Mouse (Mus musculus) left cerebral cortex, postnatal 4 days (tissue): ENCODE results near the gene Tmx2. TPM values are rescaled to one million over a fixed set of nuclear protein-coding genes. Genes with fewer than 3 reads are reported as not detected.
"Not testable (repeated sequence)": the region's sequence is repeated elsewhere in the genome, so short reads cannot be mapped to it uniquely, and the experiment has no call there.

Source experiments
- DNase-seq: peaks from one replicate; pipeline ENCODE4 v3.0.0-alpha.2; 2022
- intact Hi-C: fragments of 180-260 bp; cut with DNase I; formaldehyde crosslinking; loops from one replicate; pipeline ENCODE4 v1.15.1; 2025
- total RNA-seq, 2 experiments: library from RNA; stranded (reverse); gene quantifications; 2 replicates each; pipeline ENCODE4 v1.2.3; 2021

Gene Tmx2
- 100 to 1,000 TPM; 108 to 124 TPM for total RNA-seq

- intact Hi-C loops = no loop called here
- no peak for DNase-seq
Observed at GRCm38 (mm10) chr2:84679016-84679415, at the start of gene Tmx2. Tmx2 (minus strand) TSS chr2:84679140.

GRCm38 (mm10) chr2:84728191-84728590 lies 49.3 kb upstream of the Tmx2 start:
- intact Hi-C loops = loop anchor here (5.0 kb wide), 1 partner anchor 69 kb away; the partner anchor contains the start of gene Ube2l6

GRCm38 (mm10) chr2:84727172-84727858 lies 48.4 kb upstream of the Tmx2 start, which contains the start of gene Clp1:
Clp1 (minus strand) TSS chr2:84727350.
- peak; percentile 96 for DNase-seq

More at GRCm38 (mm10) chr2:84728191-84728590, 49.3 kb upstream of the Tmx2 start:
- not testable (repeated sequence) for DNase-seq

GRCm38 (mm10) chr2:84726716-84727115 lies 47.8 kb upstream of the Tmx2 start:
- no peak for DNase-seq
- intact Hi-C loops = loop anchor here (5.0 kb wide), 1 partner anchor 71 kb away; the partner anchor contains the start of gene Ube2l6

More at GRCm38 (mm10) chr2:84727172-84727858, 48.4 kb upstream of the Tmx2 start, which contains the start of gene Clp1:
- intact Hi-C loops = loop anchor here (5.0 kb wide), 1 partner anchor 70 kb away; the partner anchor contains the start of gene Ube2l6

GRCm38 (mm10) chr2:84725770-84726169 lies 46.8 kb upstream of the Tmx2 start:
- DNase-seq = no peak
- intact Hi-C loops = loop anchor here (5.0 kb wide), 1 partner anchor 72 kb away; the partner anchor contains the start of gene Ube2l6

- intact Hi-C loops = no loop called here
- no peak for DNase-seq
Observed at GRCm38 (mm10) chr2:84723856-84724255, 44.9 kb upstream of the Tmx2 start.

- DNase-seq = no peak
- intact Hi-C loops = no loop called here
Observed at GRCm38 (mm10) chr2:84721182-84721581, 42.2 kb upstream of the Tmx2 start.

- intact Hi-C loops = no loop called here
- DNase-seq = no peak
Observed at GRCm38 (mm10) chr2:84720718-84721117, 41.8 kb upstream of the Tmx2 start.

- intact Hi-C loops = no loop called here
- DNase-seq = no peak
Observed at GRCm38 (mm10) chr2:84717357-84717756, 38.4 kb upstream of the Tmx2 start.

- intact Hi-C loops = no loop called here
- DNase-seq = no peak
Observed at GRCm38 (mm10) chr2:84716423-84717355, 37.7 kb upstream of the Tmx2 start.

GRCm38 (mm10) chr2:84715562-84716361 lies 36.8 kb upstream of the Tmx2 start:
- peak; percentile 80 for DNase-seq
- intact Hi-C loops = no loop called here

- DNase-seq = peak; percentile 100
- intact Hi-C loops = no loop called here
Observed at GRCm38 (mm10) chr2:84714811-84715561, 36.0 kb upstream of the Tmx2 start, which contains the start of gene Zdhhc5. Zdhhc5 (minus strand) TSS chr2:84715180.

GRCm38 (mm10) chr2:84714422-84714810 lies 35.5 kb upstream of the Tmx2 start:
- intact Hi-C loops = no loop called here

GRCm38 (mm10) chr2:84711898-84712297 lies 33.0 kb upstream of the Tmx2 start:
- no peak for DNase-seq
- intact Hi-C loops = no loop called here

More at GRCm38 (mm10) chr2:84714422-84714810, 35.5 kb upstream of the Tmx2 start:
- no peak for DNase-seq

- no peak for DNase-seq
- intact Hi-C loops = no loop called here
Observed at GRCm38 (mm10) chr2:84707523-84707922, 28.6 kb upstream of the Tmx2 start.

- DNase-seq = no peak
- intact Hi-C loops = no loop called here
Observed at GRCm38 (mm10) chr2:84705295-84705694, 26.4 kb upstream of the Tmx2 start.

- intact Hi-C loops = no loop called here
- DNase-seq = no peak
Observed at GRCm38 (mm10) chr2:84704329-84704728, 25.4 kb upstream of the Tmx2 start.

GRCm38 (mm10) chr2:84703497-84703896 lies 24.6 kb upstream of the Tmx2 start:
- intact Hi-C loops = no loop called here
- DNase-seq = no peak

- intact Hi-C loops = loop anchor here (10.0 kb wide), 1 partner anchor 90 kb away; no protein-coding TSS in a partner anchor
- DNase-seq = no peak
Observed at GRCm38 (mm10) chr2:84695007-84695695, 16.2 kb upstream of the Tmx2 start.
